Mouse (Mus musculus) kidney, postnatal 4 days (tissue): ENCODE data around the gene Ddost.

Experiments used
- DNase-seq, 2 experiments: peaks; one replicate each; pipeline ENCODE4 v3.0.0; 2021; ENCODE audit warnings: mixed read lengths in 2 of 2

The Ddost gene

GRCm38 (mm10) chr4:138339963-138340362 is 35.4 kb downstream of the Ddost start:
- DNase-seq: peak; percentile 66 to 73

- no peak for DNase-seq
Measured at GRCm38 (mm10) chr4:138341393-138341792, 36.9 kb downstream of the Ddost start.

- no peak for DNase-seq
Measured at GRCm38 (mm10) chr4:138342048-138342447, 37.5 kb downstream of the Ddost start.

GRCm38 (mm10) chr4:138342778-138343177 is 38.2 kb downstream of the Ddost start:
- DNase-seq: peak; percentile 47 to 73

GRCm38 (mm10) chr4:138343341-138343837 is 38.9 kb downstream of the Ddost start:
- DNase-seq: peak; percentile 35 to 56

- DNase-seq: no peak
Measured at GRCm38 (mm10) chr4:138344891-138345545, 40.5 kb downstream of the Ddost start.

- DNase-seq: no peak
Measured at GRCm38 (mm10) chr4:138347280-138347679, 42.8 kb downstream of the Ddost start.

GRCm38 (mm10) chr4:138348716-138349115 is 44.2 kb downstream of the Ddost start:
- no peak for DNase-seq

GRCm38 (mm10) chr4:138351821-138352220 is 47.3 kb downstream of the Ddost start:
- DNase-seq: no peak

GRCm38 (mm10) chr4:138352692-138353091 is 48.2 kb downstream of the Ddost start:
- DNase-seq: no peak

GRCm38 (mm10) chr4:138353438-138354171 is 49.1 kb downstream of the Ddost start:
- peak in 1 of 2 experiments; percentile 38 for DNase-seq

GRCm38 (mm10) chr4:138355496-138355895 is 51.0 kb downstream of the Ddost start:
- no peak for DNase-seq

- DNase-seq: no peak
Measured at GRCm38 (mm10) chr4:138356141-138356540, 51.6 kb downstream of the Ddost start.

- DNase-seq: no peak
Measured at GRCm38 (mm10) chr4:138356551-138356950, 52.0 kb downstream of the Ddost start.

- DNase-seq: no peak
Measured at GRCm38 (mm10) chr4:138358176-138358575, 53.6 kb downstream of the Ddost start.

- no peak for DNase-seq
Measured at GRCm38 (mm10) chr4:138361370-138361821, 56.9 kb downstream of the Ddost start.
